Mouse (Mus musculus): ENCODE measurements around the gene As3mt.
"Not testable (repeated sequence)": the region's sequence is repeated elsewhere in the genome, so short reads cannot be mapped to it uniquely, and the experiment has no call there.

The As3mt gene

DNA sequence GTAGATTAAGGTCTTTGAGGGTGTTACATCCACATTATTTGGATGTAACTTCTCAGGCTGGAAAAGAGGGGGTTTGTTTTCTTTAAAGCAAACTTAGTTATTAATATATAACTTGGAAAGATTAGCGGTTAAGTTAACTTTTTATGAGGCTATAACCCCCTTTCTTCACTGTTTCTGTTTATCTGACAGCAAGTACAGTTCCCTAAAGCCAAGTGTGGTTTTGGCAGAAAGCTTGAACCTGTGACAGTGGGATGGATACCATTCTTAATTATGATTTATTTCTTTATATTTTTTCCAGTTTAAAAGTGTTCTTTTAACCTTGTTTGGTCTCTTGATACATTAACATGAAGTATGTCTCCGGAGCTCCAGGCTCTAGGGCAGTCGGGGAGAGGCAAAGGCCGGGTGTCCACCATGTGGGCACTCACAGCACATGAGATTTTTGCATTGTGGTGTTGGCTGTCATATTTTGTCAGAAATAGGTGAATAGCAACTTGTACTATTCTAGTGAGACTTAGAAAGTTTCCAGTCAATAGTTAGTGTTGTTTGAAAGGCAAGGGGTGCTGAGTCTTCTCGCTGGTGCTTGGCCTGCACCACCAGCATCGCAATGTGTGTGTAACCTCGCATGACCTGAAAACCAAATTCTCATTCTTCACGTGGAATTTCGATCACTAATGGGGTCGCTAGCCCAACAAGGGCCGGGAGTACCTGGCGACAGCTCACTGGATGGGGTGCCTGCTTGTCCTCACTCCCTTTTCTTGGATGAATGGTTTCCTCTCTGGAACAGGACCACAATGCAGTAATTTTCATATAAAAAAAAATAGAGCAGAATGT is 56.9 kb downstream of the As3mt start:
- in situ Hi-C loops (cut with MboI; ENCODE audit: low pct_unique_long_range_greater_than_20kb in 1 of 2, low sequenced_read_pairs in 2 of 2, unreplicated experiment in 1 of 2): loop anchor here (5.0 to 10.0 kb wide), 3 partner anchors 98 to 231 kb away; no protein-coding TSS in a partner anchor

DNA sequence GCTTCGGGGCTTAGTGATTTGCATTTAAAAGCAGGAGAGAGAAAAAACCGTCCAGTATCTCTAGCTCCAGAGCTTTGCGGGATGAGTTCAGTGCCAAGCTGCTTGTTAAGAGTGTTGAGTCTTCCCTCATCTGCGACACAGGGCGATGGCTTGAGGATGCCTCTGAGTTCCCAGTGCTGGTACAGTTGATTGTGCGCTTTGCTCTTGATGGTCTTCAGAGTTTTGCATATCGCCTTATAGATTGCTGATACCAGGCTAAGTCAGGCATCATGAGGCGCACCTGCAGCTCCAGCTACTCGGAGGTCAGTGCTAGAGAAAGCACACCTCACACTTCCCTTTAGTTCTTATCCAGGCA is 57.5 kb downstream of the As3mt start:
- in situ Hi-C loops (cut with MboI; ENCODE audit: low pct_unique_long_range_greater_than_20kb in 1 of 2, low sequenced_read_pairs in 2 of 2, unreplicated experiment in 1 of 2): loop anchor here (5.0 to 10.0 kb wide), 3 partner anchors 98 to 230 kb away; no protein-coding TSS in a partner anchor

DNA sequence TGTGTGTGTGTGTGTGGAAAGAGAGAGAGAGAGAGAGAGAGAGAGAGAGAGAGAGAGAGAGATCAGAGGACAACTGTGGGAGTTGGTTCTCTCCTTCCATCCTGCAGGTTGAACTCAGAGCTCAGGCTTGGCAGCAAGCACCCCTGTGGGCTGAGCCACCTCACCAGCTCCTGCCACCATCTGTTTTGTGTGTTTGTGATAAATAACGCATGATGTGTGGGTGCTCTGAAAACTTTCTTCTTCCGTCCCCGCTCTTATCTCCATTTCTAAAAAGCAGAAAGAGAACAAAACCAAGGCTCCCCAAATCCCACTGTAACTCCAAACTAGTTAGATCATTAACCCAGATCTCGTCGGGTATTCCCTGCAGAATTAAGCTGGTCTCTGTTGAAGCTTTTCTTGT is 58.9 kb downstream of the As3mt start:
- in situ Hi-C loops (cut with MboI; ENCODE audit: low pct_unique_long_range_greater_than_20kb in 1 of 2, low sequenced_read_pairs in 2 of 2, unreplicated experiment in 1 of 2): loop anchor here in 1 of 2 experiments (10.0 kb wide), 1 partner anchor 229 kb away; no protein-coding TSS in a partner anchor

DNA sequence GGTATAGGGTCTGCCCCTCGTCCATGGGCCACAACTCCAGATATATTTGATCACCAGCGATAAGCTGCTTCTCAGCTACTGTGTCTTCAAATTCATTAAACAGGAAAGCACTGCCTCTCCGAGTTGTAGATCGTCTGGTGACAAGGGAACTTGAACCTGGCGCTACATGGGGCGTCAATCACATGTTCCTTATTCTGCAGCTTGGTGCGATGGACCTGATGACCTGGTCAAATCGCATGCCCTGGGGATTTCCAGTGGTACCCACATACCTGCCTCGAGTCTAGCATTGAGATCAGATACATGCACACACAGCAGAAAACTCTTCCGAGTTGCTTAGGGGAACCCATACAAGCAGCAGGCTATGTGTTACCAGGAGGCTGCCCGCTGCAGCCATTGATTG is 62.5 kb downstream of the As3mt start:
- in situ Hi-C loops (cut with MboI; ENCODE audit: low pct_unique_long_range_greater_than_20kb in 1 of 2, low sequenced_read_pairs in 2 of 2, unreplicated experiment in 1 of 2): loop anchor here in 1 of 2 experiments (10.0 kb wide), 1 partner anchor 225 kb away; no protein-coding TSS in a partner anchor

DNA sequence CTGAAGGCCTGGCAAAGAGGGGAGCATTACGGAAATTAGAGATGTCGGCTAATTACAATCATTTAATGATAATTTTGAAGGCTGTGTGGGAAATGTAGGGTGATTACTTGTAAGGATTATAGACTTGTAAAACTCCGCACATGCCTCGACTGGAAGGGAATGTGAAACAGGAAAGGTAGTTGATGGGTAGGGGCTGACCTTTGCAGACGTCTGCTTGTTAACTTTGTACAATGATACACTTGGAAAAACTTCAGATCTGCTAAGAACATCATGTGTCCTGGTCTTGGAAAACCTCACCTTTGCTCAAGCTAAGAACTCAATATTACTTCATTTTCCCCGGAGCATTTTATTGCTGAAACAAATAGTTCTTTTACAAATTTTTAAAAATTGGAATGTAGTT is 64.5 kb downstream of the As3mt start:
- in situ Hi-C loops (cut with MboI; ENCODE audit: low pct_unique_long_range_greater_than_20kb in 1 of 2, low sequenced_read_pairs in 2 of 2, unreplicated experiment in 1 of 2): no loop called here

DNA sequence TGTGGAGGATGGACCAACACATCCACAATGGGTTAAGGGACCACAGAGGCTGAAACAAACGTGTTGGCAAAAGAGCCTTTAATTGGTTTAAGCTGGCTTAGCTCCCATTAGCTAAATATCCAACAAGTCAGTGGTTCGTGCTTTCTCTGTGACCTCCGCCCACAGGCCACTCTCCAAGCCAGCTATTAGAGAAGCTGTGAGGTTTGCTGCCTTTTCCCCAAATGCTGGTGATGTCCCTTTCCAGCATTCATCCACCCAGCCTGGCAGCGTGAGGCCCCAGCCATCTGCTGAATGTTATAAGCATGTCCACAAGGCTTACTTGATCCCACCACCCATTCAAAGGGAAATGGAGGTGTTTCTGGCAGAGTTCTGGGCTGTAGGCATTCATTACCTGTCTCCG is 69.1 kb downstream of the As3mt start:
- in situ Hi-C loops (cut with MboI; ENCODE audit: low pct_unique_long_range_greater_than_20kb in 1 of 2, low sequenced_read_pairs in 2 of 2, unreplicated experiment in 1 of 2): no loop called here

DNA sequence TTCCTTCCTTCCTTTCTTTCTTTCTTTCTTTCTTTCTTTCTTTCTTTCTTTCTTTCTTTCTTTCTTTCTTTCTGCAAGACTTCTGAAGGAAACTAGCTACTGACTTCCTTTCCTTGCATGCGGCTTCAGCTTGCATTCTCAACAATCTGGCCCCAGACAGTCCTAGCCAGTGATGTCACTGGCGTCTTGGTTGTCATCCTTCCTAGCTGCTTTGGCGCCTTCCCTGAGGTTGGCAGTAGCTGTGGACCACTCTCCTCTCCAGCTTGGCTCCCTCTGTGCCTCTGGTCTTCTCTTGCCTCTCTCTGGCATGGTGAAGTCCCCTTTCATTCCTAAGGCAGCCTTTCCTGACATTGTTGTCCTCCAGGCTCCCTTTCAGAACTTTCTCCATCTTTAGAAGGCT is 69.6 kb downstream of the As3mt start:
- in situ Hi-C loops (cut with MboI; ENCODE audit: low pct_unique_long_range_greater_than_20kb in 1 of 2, low sequenced_read_pairs in 2 of 2, unreplicated experiment in 1 of 2): no loop called here

DNA sequence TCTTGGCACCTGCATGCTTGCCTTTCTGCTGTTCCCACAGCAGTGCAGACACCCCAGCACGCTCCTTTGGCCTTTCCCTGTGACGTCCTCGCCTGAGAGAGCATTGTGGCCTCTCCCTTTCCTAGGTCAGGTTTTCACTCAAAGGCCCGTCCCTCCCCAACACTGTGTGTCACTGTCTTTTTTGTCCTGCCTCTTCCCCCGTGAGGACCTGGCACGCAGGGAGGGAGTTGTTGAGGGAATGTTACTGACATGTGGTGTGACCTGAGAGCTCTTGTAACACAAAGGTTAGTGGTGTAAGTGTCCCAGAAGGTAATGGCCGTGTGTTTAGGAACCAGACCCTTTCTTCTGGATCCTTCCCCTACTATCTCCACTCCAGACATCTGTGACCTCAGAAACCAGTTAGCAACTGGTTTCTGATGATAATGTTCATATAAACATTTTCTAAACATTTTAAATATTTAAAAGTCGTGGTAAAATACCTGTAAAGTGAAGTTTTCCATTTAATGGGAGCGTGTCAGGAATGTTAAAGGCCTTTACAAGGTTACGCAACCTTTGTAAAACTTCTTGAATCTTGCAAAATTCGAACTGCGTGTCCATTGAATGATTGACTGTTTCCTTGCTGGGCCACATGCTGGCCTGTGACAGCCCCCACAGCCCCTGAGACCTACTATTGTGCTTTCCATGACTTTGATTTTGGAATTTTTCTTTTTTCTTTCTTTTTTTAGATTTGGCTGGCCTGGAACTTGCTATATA is 70.8 kb downstream of the As3mt start:
- in situ Hi-C loops (cut with MboI; ENCODE audit: low pct_unique_long_range_greater_than_20kb in 1 of 2, low sequenced_read_pairs in 2 of 2, unreplicated experiment in 1 of 2): no loop called here

DNA sequence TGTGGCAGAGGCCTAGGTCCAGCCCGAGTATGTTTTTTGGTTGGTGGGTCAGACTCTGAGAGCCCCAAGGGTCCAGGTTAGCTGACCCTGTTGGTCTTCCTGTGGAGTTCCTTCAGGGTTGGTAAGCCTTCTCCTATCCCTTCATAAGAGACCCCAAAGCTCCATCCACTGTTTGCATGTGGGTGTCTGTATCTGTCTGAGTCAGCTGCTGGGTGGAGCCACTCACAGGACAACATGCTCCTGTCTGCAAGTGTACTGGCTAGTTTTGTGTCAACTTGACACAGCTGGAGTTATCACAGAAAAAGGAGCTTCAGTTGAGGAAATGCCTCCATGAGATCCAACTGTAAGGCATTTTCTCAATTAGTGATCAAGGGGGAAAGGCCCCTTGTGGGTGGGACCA is 71.9 kb downstream of the As3mt start:
- in situ Hi-C loops (cut with MboI; ENCODE audit: low pct_unique_long_range_greater_than_20kb in 1 of 2, low sequenced_read_pairs in 2 of 2, unreplicated experiment in 1 of 2): not testable (repeated sequence)

DNA sequence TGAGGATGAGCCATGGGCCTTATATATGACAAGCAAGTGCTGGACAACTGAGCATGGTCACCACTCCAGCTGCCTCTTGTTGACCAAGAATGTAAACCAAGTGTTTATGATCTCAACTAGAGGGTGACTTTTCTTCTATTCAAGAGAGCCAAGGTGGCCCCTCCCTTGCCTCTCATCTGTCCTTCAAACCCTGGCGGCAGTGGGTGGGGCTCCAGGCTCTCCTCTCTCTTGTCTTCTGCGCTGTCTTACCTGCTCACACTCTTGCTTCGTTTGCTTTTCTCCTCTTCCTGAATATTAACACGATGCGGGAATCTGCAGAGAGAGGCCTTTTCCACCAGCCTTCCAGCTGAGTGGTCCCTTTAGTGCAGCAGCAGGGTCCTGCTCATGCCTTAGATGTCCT is 76.8 kb downstream of the As3mt start:
- in situ Hi-C loops (cut with MboI; ENCODE audit: low pct_unique_long_range_greater_than_20kb in 1 of 2, low sequenced_read_pairs in 2 of 2, unreplicated experiment in 1 of 2): no loop called here

DNA sequence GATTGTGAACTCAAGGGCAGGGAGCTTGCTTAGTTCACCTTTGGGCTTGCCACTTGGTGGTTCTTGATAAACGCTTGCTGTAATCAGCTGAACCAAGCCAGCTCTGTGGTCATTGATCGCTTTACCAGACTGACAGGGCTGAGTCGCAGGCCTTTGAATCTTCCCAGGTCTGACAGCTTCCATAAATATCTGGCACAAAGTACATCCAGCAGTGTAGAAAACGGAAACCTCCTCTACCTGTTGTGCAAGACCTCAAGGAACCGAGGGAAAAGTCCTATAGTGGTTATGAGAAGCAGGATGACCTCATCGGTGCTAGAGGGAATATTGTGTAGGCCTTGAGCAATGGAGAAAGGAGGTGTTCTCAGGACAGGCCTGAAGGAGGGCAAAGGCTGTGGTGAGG is 77.2 kb downstream of the As3mt start:
- in situ Hi-C loops (cut with MboI; ENCODE audit: low pct_unique_long_range_greater_than_20kb in 1 of 2, low sequenced_read_pairs in 2 of 2, unreplicated experiment in 1 of 2): no loop called here

DNA sequence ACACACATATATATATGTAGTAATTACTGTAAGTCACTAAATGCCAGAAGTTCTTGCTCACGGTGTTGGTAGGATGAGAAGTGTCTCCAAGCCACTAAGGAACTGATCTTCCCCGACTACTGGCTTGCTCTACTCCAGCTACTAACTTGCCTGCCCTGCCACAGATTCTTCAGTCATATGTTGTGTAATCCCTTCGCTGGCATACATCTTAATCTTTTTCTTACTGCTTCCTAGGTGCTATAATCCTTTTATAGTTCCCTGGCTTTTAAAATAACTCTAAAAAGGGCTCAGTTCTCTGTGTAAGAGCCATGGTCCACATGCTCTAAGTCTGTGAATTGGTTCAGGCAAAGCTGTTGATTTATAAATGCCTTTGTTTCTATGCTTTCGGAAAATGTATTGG is 78.4 kb downstream of the As3mt start:
- in situ Hi-C loops (cut with MboI; ENCODE audit: low pct_unique_long_range_greater_than_20kb in 1 of 2, low sequenced_read_pairs in 2 of 2, unreplicated experiment in 1 of 2): no loop called here

DNA sequence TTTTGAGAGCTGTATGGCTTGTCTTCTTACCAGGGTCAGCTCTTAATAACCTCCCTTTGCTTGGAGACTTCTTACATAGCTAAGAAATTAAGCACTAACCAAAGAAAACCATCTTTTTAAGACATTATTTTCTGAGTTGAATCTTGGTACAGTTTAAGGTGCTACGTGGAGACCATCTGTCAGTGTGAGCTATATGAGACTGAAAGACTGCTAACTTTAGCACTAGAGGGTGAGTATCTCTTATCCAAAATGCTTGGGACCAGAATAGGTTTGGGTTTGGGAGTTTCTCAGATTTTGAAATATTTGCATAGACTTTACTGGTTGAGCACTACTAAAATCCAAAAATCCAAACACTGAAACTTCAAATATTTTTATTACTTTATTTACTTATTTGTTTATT is 82.5 kb downstream of the As3mt start:
- in situ Hi-C loops (cut with MboI; ENCODE audit: low pct_unique_long_range_greater_than_20kb in 1 of 2, low sequenced_read_pairs in 2 of 2, unreplicated experiment in 1 of 2): no loop called here
